Mouse (Mus musculus) limb, embryonic 11.5 days (tissue): ENCODE measurements around the gene Gm5105. TPM values are rescaled to one million over a fixed set of nuclear protein-coding genes. Genes with fewer than 3 reads are reported as not detected.

Source experiments
- ATAC-seq: fragments of 200-750 bp; cut with Nextera tagmentation; 2 replicates; pipeline ENCODE4 v1.8.0; 2017; ENCODE audit warnings: low read depth; ENCODE audit not compliant: insufficient number of reproducible peaks, low FRiP score, low TSS enrichment
- DNase-seq: peaks from one replicate; pipeline ENCODE4 v3.0.0-alpha.2; 2015; ENCODE audit warnings: low spot score
- H3K27ac ChIP-seq: fragments of 300-500 bp; sonication (generic); replicated peaks from 2 replicates; pipeline ENCODE4 v1.5.1; 2014; ENCODE audit warnings: low read depth, mild to moderate bottlenecking, low read length
- H3K27me3 ChIP-seq: fragments of 300-500 bp; sonication (generic); 2 replicates; pipeline ENCODE4 v1.6.1; 2014; ENCODE audit warnings: mild to moderate bottlenecking, low read length, mixed read lengths; ENCODE audit not compliant: control insufficient read depth, insufficient read depth
- H3K36me3 ChIP-seq: fragments of 300-500 bp; sonication (generic); 2 replicates; pipeline ENCODE4 v1.6.1; 2014; ENCODE audit warnings: mild to moderate bottlenecking, low read length, moderate library complexity, mixed read lengths; ENCODE audit not compliant: control insufficient read depth, insufficient read depth
- H3K4me1 ChIP-seq: fragments of 300-500 bp; sonication (generic); 2 replicates; pipeline ENCODE4 v1.6.1; 2014; ENCODE audit warnings: low read length, mixed read lengths; ENCODE audit not compliant: control insufficient read depth, insufficient read depth
- H3K4me2 ChIP-seq: fragments of 300-500 bp; sonication (generic); 2 replicates; pipeline ENCODE4 v1.6.1; 2014; ENCODE audit warnings: low read depth, mild to moderate bottlenecking, moderate library complexity; ENCODE audit not compliant: severe bottlenecking
- H3K4me3 ChIP-seq: fragments of 300-500 bp; sonication (generic); 2 replicates; pipeline ENCODE4 v1.5.1; 2014; ENCODE audit warnings: low read depth, low read length
- H3K9ac ChIP-seq: fragments of 300-500 bp; sonication (generic); 2 replicates; pipeline ENCODE4 v1.6.1; 2014; ENCODE audit warnings: mild to moderate bottlenecking, low read length
- H3K9me3 ChIP-seq: fragments of 300-500 bp; sonication (generic); 2 replicates; pipeline ENCODE4 v1.6.1; 2016; ENCODE audit warnings: low read length; ENCODE audit not compliant: control insufficient read depth
- WGBS: fragments of 180-500 bp; shearing (Covaris S2); extraction: QIAGEN DNeasy Blood & Tissue Kit; methylation state at CpG from one replicate; pipeline ENCODE4 v1.1.7; 2014; 5-methylcytosine and 5-hydroxymethylcytosine counted together
- polyA plus RNA-seq: library from polyadenylated mRNA; unstranded; fragments of >200 nt; fragmentation: Nextera tagmentation; extraction: Ambion mirVana; gene quantifications from 2 replicates; pipeline ENCODE4 v1.2.1, GENCODE M21; 2014

Gene Gm5105
- polyA plus RNA-seq, 1 experiment from 2014 or later, result not detected

DNA sequence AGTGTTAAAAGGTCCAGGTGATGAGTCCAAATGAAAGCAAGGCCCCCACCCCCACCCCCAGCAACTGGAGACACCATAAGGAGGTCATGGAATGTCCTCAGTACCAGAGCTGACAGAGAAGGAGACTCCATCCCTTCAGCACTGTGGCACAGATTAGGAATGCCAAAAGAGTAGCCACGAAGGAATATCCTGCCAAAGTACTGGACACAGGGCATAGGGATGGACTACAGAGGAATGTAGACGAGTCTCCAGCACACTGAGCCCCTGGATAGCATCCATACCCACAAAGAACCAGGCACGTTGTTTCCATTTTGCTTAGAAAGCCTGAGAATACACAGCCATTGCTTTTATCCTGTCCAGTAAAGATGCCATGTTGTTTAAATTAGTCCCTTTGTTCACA lies 15.8 kb downstream of the Gm5105 start:
- no peak overlapping the region for H3K27ac ChIP-seq
- no peak overlapping the region for H3K4me3 ChIP-seq
- no peaks in the 10 kb centered on the region for H3K9me3 ChIP-seq
- no peaks in the 10 kb centered on the region for H3K4me1 ChIP-seq
- no peaks in the 10 kb centered on the region for H3K36me3 ChIP-seq
- DNase-seq (no peak), ATAC-seq (no peak)
- no peak overlapping the region for H3K9ac ChIP-seq
- no peak overlapping the region for H3K4me2 ChIP-seq
- H3K27me3 ChIP-seq, result no peaks in the 10 kb centered on the region
- WGBS, result 75% methylated on average over 3 of the region's 3 CpGs

DNA sequence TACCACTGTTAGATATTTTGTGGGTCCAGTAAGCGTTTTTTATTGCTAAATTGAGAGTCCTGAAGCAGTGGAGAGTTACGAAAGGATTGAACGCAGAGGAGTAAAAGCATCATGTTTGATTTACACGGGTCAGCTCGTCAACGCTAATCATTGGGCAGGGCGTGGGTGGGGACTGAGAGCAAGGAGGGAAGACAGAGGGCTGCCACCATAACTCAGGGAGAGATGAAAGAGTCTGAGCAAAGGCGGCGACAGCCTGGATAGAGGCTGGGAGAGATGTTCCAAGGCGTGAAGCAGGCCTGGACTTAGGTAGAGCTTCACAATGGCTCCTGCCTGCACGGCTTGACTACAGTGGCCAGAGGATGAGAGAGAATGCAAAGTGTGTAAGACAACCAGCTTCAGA lies 16.4 kb downstream of the Gm5105 start:
- H3K27ac ChIP-seq, result no peak overlapping the region
- H3K4me2 ChIP-seq, result no peak overlapping the region
- no peaks in the 10 kb centered on the region for H3K9me3 ChIP-seq
- no peak overlapping the region for H3K9ac ChIP-seq
- DNase-seq (no peak), ATAC-seq (no peak)
- WGBS, result 23% methylated on average over 11 of the region's 11 CpGs
- H3K4me1 ChIP-seq, result no peaks in the 10 kb centered on the region
- H3K36me3 ChIP-seq, result no peaks in the 10 kb centered on the region
- H3K27me3 ChIP-seq, result no peaks in the 10 kb centered on the region
- H3K4me3 ChIP-seq, result no peak overlapping the region

DNA sequence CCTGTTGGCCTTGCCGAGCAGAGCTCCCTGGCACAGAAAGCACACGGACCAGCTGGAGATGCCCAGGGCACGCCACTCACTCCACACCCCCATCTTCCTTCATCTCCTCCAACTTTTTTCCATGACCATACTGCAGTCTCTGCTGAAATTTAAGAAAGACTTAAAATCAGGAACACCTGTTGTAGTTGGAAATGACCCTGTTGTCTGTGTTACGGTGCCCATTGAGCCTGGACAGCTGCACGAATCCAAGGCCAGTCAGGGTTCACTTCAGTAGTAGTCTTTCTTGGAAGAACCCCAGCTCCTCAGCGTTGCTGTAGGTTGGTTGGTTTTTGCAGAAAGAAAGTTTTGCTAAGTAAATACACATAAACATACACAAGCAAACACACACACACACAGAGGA lies 17.6 kb downstream of the Gm5105 start:
- no peaks in the 10 kb centered on the region for H3K4me1 ChIP-seq
- WGBS, result 80% methylated on average over 6 of the region's 6 CpGs
- H3K27ac ChIP-seq, result no peak overlapping the region
- H3K36me3 ChIP-seq, result no peaks in the 10 kb centered on the region
- no peak overlapping the region for H3K9ac ChIP-seq
- no peaks in the 10 kb centered on the region for H3K9me3 ChIP-seq
- ATAC-seq (no peak), DNase-seq (no peak)
- H3K4me3 ChIP-seq, result no peak overlapping the region
- H3K27me3 ChIP-seq, result no peaks in the 10 kb centered on the region
- no peak overlapping the region for H3K4me2 ChIP-seq

DNA sequence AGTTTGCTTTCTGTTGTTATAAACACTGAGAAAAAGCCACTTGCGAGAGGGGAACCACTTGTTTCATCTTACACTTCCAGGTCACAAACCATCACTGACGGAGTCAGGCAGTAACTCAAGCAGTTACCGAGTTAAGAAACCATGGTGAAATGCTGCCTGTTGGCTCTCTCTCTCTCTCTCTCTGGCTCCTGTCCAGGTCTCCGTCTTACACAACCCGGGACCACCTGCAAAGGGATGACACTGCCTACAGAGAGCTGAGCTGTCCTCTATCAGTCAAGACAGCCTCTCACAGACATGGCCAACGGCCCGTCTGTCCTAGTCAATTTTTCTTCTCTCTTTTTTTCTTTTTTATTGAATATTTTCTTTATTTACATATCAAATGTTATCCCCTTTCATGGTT lies 23.9 kb downstream of the Gm5105 start:
- ATAC-seq, result no peak
- H3K4me2 ChIP-seq, result no peak overlapping the region
- H3K27me3 ChIP-seq, result no peaks in the 10 kb centered on the region
- WGBS, result 86% methylated on average over 7 of the region's 7 CpGs
- no peaks in the 10 kb centered on the region for H3K9me3 ChIP-seq
- no peak overlapping the region for H3K27ac ChIP-seq
- no peaks in the 10 kb centered on the region for H3K36me3 ChIP-seq
- H3K9ac ChIP-seq, result no peak overlapping the region
- no peak overlapping the region for H3K4me3 ChIP-seq
- no peak for DNase-seq
- no peaks in the 10 kb centered on the region for H3K4me1 ChIP-seq

DNA sequence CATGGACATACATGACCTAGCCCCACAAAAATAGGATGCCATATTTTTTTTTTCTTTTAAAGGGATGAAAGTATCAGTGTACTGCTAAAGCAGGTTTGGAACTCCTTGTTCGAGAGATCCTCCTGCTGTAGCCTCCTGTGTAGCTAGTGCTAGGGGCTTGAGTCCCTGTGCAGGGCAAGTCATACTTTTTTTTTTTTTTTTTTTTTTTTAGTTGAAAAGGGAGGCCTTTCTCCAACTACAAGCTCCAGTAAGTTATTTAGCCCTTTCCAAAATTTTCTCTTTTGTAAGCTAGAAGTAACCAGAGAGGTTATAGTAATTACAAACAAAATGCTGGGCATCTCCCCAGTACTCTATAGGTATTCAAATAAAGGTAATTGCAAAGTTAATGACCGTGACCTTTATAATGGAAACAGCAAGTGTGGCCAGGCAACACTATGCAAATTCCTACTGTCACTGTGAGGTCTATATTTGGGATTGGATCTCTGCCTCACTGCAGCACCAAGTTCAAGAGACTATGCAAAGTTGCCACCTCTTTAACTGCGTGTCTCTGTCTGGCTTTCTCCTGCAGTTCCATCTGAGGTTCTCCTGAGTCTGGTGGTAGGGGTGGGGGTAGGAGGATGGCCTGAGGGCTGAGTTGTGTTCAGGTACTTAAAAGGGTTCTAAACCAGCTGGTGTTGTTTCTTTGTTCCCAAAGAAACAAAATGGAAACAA lies 25.4 kb downstream of the Gm5105 start:
- Histone ChIP-seq H3K9ac (no peak overlapping the region), H3K9me3 (no peaks in the 10 kb centered on the region), H3K4me2 (no peak overlapping the region), H3K4me1 (no peaks in the 10 kb centered on the region), H3K4me3 (no peak overlapping the region), H3K27me3 (no peaks in the 10 kb centered on the region), H3K36me3 (no peaks in the 10 kb centered on the region), H3K27ac (no peak overlapping the region)
- 63% methylated on average over 3 of the region's 3 CpGs for WGBS
- ATAC-seq (no peak), DNase-seq (no peak)

DNA sequence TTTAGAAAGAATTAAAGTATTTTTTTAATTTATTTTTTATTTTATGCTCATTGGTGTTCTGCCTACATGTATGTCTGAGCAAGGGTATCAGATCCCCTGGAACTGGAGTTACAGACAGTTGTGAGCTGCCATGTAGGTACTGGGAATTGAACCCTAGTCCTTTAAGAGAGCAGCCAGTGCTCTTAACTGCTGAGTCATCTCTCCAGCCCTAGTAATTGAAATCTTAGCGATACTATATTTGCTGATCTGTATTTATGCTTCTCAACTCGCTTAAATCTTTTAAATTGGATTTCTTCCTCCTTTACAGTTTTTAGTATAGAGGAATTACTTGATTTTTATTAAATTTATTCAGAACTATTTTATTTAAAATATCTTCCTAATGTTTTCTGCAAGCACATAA lies 26.2 kb downstream of the Gm5105 start:
- ATAC-seq (no peak), DNase-seq (no peak)
- no peaks in the 10 kb centered on the region for H3K4me1 ChIP-seq
- no peak overlapping the region for H3K9ac ChIP-seq
- H3K27ac ChIP-seq, result no peak overlapping the region
- no peak overlapping the region for H3K4me2 ChIP-seq
- no peaks in the 10 kb centered on the region for H3K36me3 ChIP-seq
- H3K27me3 ChIP-seq, result no peaks in the 10 kb centered on the region
- 79% methylated on average over 2 of the region's 2 CpGs for WGBS
- no peak overlapping the region for H3K4me3 ChIP-seq
- no peaks in the 10 kb centered on the region for H3K9me3 ChIP-seq

DNA sequence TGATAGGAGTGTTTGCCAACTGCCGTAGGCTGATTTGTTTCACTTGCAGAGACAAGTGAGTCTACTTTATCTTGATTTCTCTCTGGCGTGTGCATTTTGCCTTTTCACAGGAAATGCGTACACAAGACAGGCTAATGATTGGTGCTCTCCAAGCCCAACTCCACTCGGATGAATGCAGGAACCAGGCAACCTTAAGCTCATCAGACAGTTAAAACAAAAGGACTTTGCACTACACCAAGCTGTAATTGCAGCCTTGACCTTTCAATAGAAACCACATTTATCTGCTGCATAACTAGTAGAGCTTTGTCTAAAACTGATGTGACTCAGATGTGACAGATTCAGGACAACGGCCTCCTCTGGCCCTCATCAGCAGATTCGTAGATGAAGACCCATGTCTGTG lies 33.2 kb downstream of the Gm5105 start:
- H3K4me1 ChIP-seq, result no peaks in the 10 kb centered on the region
- H3K27me3 ChIP-seq, result no peaks in the 10 kb centered on the region
- no peaks in the 10 kb centered on the region for H3K9me3 ChIP-seq
- ATAC-seq, result no peak
- H3K36me3 ChIP-seq, result no peaks in the 10 kb centered on the region
- H3K27ac ChIP-seq, result no peak overlapping the region
- no peak overlapping the region for H3K4me3 ChIP-seq
- no peak overlapping the region for H3K9ac ChIP-seq
- 90% methylated on average over 6 of the region's 6 CpGs for WGBS
- no peak overlapping the region for H3K4me2 ChIP-seq
- no peak for DNase-seq

DNA sequence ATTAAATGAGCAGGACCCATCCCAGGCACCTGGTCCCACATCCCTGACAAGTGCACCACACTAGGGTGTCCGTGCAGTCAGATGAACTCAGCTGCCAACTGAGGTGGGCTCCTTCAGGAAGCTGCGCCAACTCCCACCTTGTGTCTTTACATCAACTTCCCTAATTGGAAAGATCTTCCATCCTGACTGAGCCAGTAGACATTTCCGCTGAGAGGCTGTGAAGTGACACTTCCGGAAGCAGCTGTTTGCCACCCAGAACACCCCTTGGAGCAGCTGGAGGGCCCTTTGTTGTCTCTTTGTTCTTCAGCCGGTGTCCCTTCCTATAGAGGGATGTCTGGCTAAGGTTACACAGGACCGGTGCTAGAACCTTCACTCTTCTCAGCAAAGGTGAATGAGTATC lies 36.6 kb downstream of the Gm5105 start:
- DNase-seq (no peak), ATAC-seq (no peak)
- H3K27ac ChIP-seq, result no peak overlapping the region
- no peak overlapping the region for H3K9ac ChIP-seq
- no peaks in the 10 kb centered on the region for H3K27me3 ChIP-seq
- 85% methylated on average over 6 of the region's 6 CpGs for WGBS
- H3K4me1 ChIP-seq, result no peaks in the 10 kb centered on the region
- no peak overlapping the region for H3K4me2 ChIP-seq
- no peaks in the 10 kb centered on the region for H3K36me3 ChIP-seq
- H3K9me3 ChIP-seq, result no peaks in the 10 kb centered on the region
- H3K4me3 ChIP-seq, result no peak overlapping the region

DNA sequence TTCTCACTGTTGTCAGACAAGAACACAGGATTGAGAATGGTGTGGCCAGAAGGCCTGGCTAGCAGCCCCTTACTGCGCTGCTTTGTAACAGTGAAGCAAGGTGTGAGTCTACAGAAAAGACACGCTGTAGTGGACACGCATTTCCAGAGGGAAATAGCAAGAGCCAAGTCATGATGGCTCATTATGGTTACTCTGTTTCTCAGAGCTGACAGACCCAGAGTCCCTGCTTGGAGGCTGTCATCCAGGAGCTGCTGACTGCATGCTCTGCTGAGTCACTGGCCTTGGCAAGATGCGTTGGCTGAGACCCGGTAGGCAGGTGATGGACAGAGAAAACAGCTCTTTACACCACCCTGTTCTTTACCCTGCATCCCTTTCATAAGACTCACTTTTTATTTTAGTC lies 37.8 kb downstream of the Gm5105 start:
- no peak overlapping the region for H3K27ac ChIP-seq
- H3K27me3 ChIP-seq, result no peaks in the 10 kb centered on the region
- H3K9ac ChIP-seq, result no peak overlapping the region
- H3K4me2 ChIP-seq, result no peak overlapping the region
- ATAC-seq (no peak), DNase-seq (no peak)
- no peaks in the 10 kb centered on the region for H3K4me1 ChIP-seq
- WGBS, result 88% methylated on average over 5 of the region's 5 CpGs
- no peak overlapping the region for H3K4me3 ChIP-seq
- no peaks in the 10 kb centered on the region for H3K9me3 ChIP-seq
- H3K36me3 ChIP-seq, result no peaks in the 10 kb centered on the region
